Mouse (Mus musculus): Measurements from ENCODE around the gene Rnf5. TPM values are rescaled to one million over a fixed set of nuclear protein-coding genes. Genes with fewer than 3 reads are reported as not detected.

Gene Rnf5
- total RNA-seq, 4 experiments from 2014 or later = 72.6 to 101 (median 84.6) TPM

DNA sequence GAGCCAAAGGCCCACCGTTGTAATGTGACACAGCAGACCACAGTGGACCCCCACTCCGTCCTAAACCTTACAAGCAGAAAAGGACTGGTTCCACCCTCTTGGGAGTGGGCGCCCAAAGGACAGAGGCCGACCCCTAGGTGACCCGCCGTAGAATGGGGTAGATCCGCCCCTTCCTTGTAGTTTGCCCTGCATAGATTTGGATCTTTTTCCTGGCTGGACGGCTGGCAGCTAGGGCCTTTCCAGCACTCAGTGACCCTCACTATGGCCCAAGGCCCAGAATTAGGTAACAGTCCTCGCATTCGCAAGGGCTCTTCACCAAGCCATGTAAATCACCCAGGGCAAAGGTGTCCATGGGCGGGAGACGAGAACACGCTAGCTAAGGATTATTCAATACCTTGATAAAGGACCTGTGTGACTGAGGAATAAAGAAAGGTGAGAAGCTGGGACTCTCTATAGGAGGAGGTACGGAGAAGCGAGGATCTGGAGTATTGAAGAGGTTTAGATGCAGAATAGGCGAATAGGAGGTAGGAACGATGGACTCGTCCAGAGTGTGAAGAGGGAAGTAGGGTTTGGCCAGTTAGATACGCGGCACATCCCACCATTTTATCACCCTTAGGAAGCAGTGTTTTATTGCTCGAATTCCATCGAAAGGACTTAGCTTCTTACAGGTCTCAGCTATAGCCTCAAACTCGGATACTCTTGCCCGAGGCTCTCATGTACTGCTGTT, 1.2 kb upstream of the Rnf5 start:
- peak; percentile 80 for DNase-seq

DNA sequence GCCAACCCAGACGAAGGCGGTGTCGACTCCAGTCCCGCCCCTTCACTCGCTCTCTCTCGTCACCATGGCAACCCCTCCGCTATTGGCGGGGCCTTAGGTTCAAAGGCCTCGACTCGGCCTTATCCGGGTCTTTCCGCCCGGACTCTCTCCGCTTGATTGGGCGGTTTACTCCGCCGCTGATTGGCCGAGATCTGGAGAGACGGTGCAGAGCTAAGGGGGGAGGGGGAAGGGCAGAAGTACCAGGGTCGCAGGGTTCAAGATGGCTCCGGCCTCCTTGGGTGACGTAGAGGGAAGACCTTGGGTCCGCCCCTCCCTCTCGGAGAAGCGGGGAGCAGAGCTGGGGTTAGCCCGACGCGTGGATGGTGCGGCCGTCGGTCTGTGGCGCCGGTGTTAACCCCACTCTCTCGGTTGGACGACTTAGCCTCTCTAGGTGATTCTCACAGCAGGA, 595 bp upstream of the Rnf5 start, which contains the start of gene Agpat1:
TSS of gene Agpat1 (plus strand) at position 202 of the 448 bp plus-strand sequence.
- peak; percentile 99 for DNase-seq

DNA sequence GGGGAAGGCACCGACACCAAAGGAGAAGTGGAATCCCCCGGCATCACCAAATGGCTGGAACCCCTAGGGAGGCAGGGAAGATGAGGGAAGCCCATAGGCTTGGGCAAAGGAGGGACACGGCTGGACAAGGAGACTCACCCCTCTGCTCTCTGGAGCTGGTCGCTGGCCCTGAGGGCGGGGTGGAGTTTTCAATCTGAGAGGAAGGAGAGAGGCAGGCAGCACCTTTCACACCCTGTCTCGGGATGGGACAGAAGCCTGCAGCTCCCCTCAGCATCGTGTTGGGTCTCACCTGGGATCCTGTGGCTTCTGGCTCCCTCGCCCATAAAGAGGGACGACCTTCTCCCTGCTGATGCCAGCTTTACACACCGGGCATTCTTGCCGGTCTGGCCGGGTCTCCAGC, 1.7 kb downstream of the Rnf5 start:
- no peak for DNase-seq

DNA sequence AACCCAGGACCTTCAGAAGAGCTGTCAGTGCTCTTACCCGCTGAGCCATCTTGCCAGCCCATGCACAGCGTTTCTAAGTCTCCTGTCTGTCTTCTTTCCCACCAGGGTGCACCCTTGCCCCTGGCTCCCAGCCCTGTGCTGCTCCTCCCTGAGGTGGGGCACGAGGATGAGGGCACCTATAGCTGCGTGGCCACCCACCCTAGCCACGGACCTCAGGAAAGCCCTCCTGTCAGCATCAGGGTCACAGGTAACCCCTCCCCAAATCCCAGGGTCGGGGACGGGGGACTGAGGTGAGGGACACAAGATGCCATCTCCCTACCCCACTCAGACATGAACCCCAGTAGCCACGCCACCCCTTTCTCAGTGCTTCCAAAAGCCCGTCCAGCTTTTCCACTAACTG, 3.6 kb downstream of the Rnf5 start:
- DNase-seq = peak; percentile 9

DNA sequence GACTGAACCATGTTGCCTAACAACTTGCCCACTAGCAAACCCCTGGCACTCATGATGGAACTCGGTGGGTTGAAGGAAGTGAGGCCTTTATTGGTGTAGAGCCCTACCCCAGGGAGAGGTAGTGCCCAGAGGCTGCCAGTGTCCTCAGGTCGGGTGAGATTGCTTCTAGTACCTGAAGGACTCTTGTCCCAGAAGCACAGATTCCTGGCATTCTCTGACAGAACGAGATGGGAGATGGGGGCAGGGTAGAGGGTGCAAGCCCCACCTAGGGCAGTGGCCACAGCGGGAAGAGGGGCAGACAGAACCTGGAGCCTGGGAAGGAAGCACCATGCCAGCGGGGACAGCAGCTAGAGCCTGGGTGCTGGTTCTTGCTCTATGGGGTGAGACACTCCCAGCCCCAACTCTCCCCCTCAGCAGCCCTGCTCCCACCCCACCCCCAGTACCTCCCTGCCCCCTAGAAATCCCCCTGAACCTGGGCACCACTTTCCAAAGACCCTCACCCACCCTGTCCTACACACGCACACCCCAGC, 5.9 kb downstream of the Rnf5 start, which contains the start of gene Ager:
TSS of gene Ager (plus strand) at position 297 of the 530 bp plus-strand sequence.
- DNase-seq = no peak

DNA sequence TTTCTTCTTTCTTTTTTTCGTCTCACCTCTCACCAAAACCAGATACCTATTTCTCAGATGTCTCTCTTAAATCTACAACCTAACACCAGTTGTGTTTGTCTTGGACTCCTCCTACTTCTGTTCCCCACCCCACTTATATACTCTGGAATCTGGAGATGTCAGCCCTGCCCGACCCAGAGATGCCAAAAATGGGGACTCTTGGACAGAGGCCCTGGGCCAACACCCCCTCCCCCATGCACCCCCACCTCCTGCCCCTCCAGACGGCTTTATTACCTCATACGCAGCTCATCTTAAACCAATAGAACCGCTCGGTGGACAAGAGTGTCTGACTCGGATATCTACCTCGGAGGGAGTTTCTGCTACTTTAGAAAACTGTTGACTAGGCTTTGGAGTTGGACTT, 7.4 kb downstream of the Rnf5 start:
- no peak for DNase-seq

DNA sequence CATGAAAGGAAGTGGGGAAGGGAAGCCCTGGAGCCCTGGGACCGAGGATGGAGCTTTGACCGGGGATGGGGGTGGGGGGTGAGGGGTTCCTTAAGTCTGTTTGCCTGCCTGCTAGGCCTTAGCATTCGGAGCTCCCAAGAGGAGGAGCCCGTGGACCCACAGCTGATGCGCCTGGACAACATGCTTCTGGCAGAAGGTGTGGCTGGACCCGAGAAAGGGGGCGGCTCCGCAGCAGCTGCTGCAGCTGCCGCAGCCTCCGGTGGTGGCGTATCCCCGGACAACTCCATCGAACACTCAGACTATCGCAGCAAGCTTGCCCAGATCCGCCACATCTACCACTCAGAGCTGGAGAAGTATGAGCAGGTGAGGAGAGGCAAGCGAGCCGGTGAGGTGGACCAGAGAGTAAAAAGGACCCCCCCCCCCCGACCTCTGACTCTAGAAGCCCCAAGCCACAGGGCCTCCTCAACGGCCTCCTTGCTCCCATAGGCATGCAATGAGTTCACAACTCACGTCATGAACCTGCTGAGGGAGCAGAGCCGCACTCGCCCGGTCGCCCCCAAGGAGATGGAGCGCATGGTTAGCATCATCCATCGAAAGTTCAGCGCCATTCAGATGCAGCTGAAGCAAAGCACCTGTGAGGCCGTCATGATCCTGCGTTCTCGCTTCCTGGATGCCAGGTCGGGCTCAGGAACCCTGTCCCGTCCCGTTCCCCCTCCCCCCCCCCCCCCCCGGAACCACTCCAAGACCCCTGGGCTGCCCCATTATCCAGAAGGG, 9.6 kb downstream of the Rnf5 start:
- DNase-seq = no peak

DNA sequence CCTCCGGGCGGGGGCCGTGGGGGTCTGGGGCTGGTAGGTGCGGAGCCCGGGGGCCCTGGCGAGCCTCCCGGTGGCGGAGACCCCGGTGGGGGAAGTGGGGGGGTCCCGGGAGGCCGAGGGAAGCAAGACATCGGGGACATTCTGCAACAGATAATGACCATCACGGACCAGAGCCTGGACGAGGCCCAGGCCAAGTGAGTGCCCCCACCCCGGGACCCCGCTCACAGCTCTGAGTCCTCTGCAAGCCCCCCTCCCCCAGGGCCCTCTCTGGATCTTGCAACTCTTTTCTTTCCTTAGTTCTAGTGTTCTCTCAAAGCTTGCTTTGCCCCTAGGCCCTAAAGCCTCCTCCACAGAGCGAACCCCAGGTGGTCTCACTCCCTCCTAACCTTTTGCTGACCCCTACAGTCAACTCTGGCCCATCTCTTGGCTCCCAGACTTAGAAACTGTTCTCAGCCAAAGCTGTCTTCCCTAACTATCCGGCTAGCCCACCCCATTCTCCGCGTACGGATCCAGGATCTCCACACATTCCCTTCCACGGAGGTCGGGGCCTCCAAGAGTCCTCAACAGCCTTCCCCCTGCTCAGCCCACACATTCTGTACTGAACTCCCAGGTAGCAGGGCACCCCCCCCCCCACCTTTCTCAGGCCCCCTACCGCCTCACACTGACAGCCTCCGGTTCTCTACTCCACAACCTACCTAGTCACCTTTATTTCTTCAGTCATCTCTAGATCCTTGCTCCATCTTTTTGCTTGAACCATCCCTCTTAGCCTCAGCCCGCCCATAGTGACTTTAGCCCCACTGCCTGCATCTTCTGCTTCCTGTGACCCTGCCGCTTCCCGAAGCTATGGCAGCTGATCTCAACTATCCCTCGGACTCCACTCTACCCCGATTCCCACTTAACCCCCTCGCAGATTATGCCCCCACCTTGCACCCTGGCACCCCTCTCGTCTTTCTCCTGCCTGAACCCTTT, 10.6 kb downstream of the Rnf5 start:
- DNase-seq = no peak

DNA sequence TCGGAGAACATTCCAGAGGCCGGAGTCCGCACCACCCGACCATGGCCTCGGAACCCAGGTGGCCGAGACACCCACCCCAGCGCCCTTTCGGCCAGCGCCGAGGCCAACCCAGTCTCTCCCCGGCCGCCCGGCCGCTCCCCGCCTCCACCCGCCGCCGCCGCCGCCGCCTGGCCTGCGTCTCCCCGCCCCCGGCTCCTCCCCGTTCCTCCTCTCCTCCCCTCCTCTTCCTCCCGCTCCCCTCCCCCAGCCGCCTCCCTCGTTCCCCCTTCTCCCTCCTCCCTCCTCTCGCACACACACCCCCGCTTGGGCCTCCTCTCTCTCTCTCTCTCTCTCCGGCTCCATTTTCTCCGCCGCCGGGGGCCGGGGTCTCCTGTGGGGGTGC, 11.5 kb downstream of the Rnf5 start:
- DNase-seq = peak; percentile 77

DNA sequence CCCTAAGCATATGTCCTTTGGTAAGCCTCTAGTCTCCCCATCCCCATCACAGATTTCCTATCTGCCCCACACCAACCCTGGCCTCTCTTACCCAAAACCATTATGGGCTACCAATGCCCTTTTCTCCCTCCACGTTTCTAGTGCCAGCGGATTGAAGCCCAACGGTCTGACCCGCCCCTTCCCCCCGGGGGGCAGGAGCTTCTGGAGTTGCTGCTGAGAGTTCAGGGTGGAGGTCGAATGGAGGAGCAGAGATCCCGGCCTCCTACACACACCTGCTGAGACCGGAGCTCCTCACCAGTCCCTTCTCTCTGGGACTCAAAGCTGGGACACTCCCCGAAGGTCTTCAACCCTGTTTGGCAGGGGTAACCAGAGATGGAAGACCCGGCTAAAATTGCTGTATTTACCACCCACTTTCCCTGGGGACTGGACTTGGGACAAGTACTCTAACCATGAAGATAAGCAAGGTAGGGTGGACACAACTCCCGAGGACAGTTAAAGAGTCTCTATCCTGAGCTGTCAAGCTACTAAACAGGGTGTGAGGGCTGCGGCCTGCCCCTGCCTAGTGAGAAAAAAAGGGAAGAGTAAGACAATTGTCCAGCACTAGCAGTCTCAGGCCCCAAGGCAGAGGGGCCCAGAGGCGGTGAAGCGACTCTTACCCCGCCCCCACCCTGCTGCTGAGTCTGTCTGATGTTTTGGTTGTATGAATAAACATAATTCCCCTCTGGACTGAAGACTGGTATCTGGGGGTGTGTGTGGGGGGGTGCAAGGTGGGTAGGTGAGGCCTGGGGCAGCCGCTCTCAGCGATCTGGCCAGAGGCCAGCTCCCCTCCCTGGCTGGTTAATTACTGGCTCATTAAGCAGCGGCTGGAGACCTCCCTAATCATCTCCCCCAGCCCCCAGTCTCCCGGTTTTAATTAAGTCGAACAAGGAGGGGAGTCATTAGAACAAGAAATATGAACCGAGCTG, 12.2 kb downstream of the Rnf5 start, which contains the start of gene Pbx2:
TSS of gene Pbx2 (plus strand) at position 238 of the 965 bp plus-strand sequence.
- no peak for DNase-seq

DNA sequence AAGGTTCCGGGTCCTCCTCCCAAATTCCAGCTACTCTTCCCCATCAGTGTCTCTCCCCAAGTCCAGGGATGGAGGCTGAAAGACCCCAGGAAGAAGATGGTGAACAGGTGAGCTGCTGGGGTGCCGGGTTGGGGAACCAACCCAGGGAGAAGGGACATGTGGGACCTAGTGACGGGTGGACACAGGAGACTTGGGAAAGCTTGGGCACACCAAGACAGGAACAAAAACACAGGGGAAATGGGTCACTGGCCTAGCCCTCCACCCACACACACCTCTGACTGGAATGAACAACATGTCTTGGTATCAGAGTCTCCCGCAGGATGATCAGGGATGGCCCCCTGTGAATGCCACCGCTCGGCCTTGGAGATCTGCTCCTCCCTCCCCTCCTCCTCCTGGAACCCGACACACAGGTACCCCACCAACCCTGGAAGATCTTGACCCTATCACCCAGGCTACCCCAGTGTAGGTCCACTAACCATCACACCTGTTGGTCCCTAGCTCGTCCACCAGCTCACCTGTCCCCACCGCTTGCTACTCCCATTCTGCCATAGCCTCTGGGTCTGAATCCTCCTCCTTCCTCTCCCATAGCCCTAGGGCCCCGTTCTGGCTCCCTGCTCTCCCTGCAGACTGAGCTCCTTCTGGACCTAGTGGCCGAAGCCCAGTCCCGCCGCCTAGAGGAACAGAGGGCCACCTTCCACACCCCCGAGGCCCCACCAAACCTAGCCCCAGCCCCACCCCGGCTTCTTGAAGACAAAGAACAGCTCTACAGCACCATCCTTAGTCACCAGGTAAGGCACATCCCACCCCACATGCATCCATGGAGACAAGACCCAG, 13.1 kb downstream of the Rnf5 start:
- no peak for DNase-seq

DNA sequence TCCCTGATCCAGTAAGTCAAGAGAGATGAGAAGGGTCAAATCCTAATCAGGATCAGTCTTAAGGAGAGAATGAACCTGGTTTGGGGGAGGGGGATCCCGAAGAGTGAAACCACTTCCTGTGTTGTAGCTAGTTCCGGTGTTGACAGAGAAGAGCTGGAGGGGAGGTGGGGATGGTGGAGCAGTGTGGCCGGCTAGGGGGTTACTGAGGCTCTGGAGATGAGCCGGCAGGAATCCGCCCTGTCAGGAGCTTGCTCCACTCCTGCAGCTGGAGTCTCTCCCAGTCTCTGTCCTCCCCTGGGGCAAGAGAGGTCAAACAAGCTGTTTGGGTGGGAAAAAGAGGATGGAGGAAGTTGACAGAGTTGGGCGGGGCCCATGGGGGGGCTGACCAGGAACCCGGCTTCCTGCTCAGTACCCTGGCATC, 13.8 kb downstream of the Rnf5 start, which contains the start of gene Gpsm3:
TSS of gene Gpsm3 (plus strand) at position 126 of the 421 bp plus-strand sequence.
- no peak for DNase-seq

DNA sequence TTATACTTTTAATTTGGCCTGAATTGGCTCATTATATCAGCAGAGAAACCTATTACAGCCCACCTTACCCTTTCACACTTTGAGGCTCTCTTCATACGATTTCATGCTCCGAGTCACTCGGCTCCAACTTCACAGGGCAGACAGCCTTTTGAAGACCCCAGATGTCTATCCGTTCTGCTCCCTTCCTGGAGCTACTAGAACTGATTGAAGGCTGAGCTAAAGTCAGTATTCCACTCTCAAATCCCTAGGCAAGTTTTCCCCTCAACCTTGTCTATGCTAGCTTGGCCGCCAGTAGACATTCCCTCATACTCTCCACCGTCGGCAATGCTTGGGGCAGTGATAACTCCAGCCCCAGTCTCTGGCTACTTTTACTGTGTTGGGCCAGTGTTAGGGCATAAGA, 14.3 kb downstream of the Rnf5 start:
- DNase-seq = no peak

DNA sequence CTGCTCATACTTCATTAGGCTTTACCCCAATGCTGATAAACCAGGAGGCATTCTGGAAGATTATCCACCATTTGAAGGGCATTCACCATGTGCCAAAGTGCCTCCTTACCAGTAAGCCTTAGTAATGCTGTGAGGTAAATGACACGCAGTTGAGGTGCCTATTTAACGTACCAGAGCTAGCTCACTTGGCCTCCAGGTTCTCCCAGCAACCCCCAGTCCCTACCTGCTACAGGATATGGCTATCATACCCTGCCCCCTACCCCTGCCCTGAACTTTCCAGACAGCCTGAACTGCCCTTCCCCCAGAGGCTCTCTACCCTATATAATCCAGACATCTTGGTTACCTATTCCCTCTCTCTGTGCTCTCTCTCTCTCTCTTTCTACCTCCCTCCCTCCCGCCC, 14.7 kb downstream of the Rnf5 start:
- no peak for DNase-seq

DNA sequence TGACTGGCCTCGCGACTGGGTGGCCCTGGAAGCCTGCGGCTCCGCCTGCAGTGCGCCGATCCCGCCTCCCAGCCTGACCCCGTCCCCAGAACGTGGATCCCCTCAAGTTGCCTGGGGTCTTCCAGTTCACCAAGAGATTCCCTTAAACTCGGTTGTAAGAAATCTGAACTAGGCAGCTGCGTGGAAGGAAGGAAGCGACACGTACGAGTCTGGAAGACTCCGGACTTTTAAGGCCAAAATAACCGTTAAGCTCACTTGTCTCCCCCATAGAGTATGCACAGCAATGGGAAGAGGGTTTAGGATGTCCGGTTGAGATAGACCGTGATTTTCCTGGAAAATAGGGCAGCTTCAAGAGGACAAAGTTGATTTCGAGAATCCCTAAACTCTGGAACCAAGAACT, 15.7 kb downstream of the Rnf5 start:
- DNase-seq = no peak

DNA sequence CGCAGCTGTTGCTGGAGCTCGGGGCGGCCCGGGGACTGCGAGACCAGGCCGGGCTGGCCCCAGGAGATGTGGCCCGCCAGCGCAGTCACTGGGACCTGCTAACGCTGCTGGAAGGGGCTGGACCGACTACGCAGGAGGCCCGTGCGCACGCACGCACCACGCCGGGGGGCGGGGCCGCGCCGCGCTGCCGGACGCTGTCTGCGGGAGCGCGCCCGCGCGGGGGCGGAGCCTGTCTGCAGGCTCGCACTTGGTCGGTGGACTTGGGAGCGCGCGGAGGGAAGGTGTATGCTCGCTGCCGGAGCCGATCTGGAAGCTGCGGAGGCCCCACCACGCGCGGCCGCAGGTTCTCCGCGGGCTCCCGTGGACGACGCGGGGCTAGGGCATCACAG, 16.1 kb downstream of the Rnf5 start:
- peak; percentile 95 for DNase-seq

DNA sequence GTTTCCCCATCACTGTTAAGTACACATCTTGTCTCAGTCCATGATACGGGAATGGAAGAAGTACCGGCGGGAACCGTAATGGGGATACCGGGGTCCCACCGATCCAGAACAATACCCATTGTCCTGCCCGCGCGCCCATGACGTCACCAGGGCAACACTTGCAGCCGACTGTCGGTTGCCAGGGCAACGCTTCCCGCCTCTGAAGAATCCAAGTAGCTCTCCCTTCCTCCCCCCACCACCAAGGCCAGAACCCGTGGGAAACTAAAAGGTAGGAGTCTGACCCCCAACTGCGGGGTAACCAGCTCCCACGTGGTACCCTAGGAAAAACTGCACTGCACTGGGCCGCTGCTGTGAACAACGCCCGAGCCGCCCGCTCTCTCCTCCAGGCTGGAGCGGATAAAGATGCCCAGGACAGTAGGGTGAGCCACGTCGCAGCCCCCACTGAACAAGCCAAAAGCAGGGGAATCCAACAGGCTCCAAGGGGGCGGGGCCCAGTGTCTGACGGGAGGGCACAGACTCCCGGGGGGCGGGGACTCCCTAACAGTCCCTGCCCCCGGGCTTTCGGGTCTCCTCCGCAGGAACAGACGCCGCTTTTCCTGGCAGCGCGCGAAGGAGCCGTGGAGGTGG, 16.6 kb downstream of the Rnf5 start:
- peak; percentile 86 for DNase-seq

DNA sequence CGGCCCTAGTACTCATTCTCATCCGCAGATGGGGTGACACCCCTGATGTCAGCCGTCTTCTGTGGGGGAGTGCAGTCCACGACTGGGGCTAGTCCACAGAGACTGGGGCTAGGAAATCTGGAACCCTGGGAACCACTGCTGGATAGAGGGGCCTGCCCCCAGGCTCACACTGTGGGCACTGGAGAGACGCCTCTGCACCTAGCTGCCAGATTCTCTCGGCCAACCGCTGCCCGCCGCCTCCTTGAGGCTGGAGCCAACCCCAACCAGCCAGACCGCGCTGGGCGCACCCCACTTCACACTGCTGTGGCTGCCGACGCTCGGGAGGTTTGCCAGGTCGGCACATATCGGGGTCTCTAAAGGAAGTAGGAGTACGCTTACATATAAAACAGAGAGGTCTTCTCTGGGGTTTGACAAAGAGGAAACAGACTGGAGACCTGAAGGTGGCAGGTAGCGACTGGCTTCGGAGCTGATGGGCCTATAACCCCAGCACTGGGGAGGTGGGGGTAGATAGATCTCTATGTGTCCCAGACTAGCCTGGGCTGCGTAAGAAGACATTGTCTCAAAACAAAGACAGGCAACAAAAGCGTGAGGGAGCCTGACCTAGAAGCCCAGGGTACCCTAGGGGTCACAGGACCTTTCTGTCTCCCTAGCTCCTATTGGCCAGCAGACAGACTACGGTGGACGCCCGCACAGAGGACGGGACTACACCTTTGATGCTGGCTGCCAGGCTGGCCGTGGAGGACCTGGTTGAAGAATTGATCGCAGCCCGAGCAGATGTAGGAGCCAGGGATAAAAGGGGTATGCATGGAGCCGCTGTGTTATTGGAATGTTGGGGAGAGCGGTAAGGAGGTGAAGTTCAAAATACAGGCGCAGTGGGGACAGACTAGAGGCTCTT, 17.4 kb downstream of the Rnf5 start:
- DNase-seq = no peak

Data from adrenal gland, adult 8-10 months (tissue).